Mouse (Mus musculus): ENCODE results near the gene Crhbp. TPM values are rescaled to one million over a fixed set of nuclear protein-coding genes. Genes with fewer than 3 reads are reported as not detected.
A peak's percentile ranks its signal among the peaks of the same experiment; 100 is the strongest.

The Crhbp gene
- polyA plus RNA-seq, 1 experiment from 2014 or later: not detected

GRCm38 (mm10) chr13:95450636-95451210 lies 6.0 kb upstream of the Crhbp start:
- no peak overlapping the region for H3K9ac ChIP-seq
- H3K4me2 ChIP-seq: no peak overlapping the region
- no peak overlapping the region for H3K4me3 ChIP-seq (replicated peaks)
- H3K27ac ChIP-seq: no peak overlapping the region
- H3K27me3 ChIP-seq: peaks cover 12% of the 10 kb centered on the region
- WGBS (ENCODE audit: insufficient replicate concordance): 85% methylated on average over 9 of the region's 9 CpGs
- no peaks in the 10 kb centered on the region for H3K36me3 ChIP-seq
- DNase-seq: no peak
- no peak for ATAC-seq (ENCODE audit: low read depth)
- H3K4me1 ChIP-seq (replicated peaks): no peaks in the 10 kb centered on the region
- no peaks in the 10 kb centered on the region for H3K9me3 ChIP-seq (replicated peaks)

- whole genome bisulfite sequencing (ENCODE audit: insufficient replicate concordance): 20% methylated on average over 3 of the region's 3 CpGs
- Histone ChIP-seq H3K9me3 (replicated peaks) (no peaks in the 10 kb centered on the region), H3K4me2 (no peak overlapping the region)
These were observed 5.0 kb upstream of the Crhbp start for GRCm38 (mm10) chr13:95449730-95450129.

GRCm38 (mm10) chr13:95444291-95444690 lies 433 bp downstream of the Crhbp start:
- WGBS (ENCODE audit: insufficient replicate concordance): 19% methylated on average over 7 of the region's 7 CpGs
- no peak overlapping the region for H3K9ac ChIP-seq
- ATAC-seq (ENCODE audit: low read depth): no peak
- no peak for DNase-seq
- H3K9me3 ChIP-seq (replicated peaks): no peaks in the 10 kb centered on the region
- H3K27me3 ChIP-seq: peaks cover 59% of the 10 kb centered on the region
- H3K4me3 ChIP-seq (replicated peaks): no peak overlapping the region
- H3K27ac ChIP-seq: no peak overlapping the region
- no peak overlapping the region for H3K4me2 ChIP-seq
- no peaks in the 10 kb centered on the region for H3K36me3 ChIP-seq
- no peaks in the 10 kb centered on the region for H3K4me1 ChIP-seq (replicated peaks)

More at GRCm38 (mm10) chr13:95449730-95450129, 5.0 kb upstream of the Crhbp start:
- Histone ChIP-seq H3K4me1 (replicated peaks) (no peaks in the 10 kb centered on the region), H3K27ac (no peak overlapping the region), H3K36me3 (no peaks in the 10 kb centered on the region), H3K9ac (no peak overlapping the region), H3K27me3 (peaks cover 22% of the 10 kb centered on the region), H3K4me3 (replicated peaks) (no peak overlapping the region)
- DNase-seq (no peak), ATAC-seq (ENCODE audit: low read depth) (no peak)

GRCm38 (mm10) chr13:95443376-95444233 lies 1.1 kb downstream of the Crhbp start:
- no peak for DNase-seq
- ATAC-seq (ENCODE audit: low read depth): no peak
- Histone ChIP-seq H3K27me3 (peaks cover 59% of the 10 kb centered on the region), H3K27ac (no peak overlapping the region), H3K4me3 (replicated peaks) (peak overlapping the region; percentile 30; the same call in 1 of the 2 replicates), H3K4me1 (replicated peaks) (no peaks in the 10 kb centered on the region), H3K4me2 (peak overlapping the region; percentile 41), H3K9ac (no peak overlapping the region), H3K36me3 (no peaks in the 10 kb centered on the region), H3K9me3 (replicated peaks) (no peaks in the 10 kb centered on the region)
- 5% methylated on average over 46 of the region's 46 CpGs for WGBS (ENCODE audit: insufficient replicate concordance)

- no peaks in the 10 kb centered on the region for H3K36me3 ChIP-seq
- H3K4me3 ChIP-seq (replicated peaks): no peak overlapping the region
- H3K9me3 ChIP-seq (replicated peaks): no peaks in the 10 kb centered on the region
- H3K9ac ChIP-seq: no peak overlapping the region
- H3K4me2 ChIP-seq: no peak overlapping the region
- DNase-seq (no peak), ATAC-seq (ENCODE audit: low read depth) (no peak)
- H3K27ac ChIP-seq: no peak overlapping the region
- peaks cover 61% of the 10 kb centered on the region for H3K27me3 ChIP-seq
- no peaks in the 10 kb centered on the region for H3K4me1 ChIP-seq (replicated peaks)
- 31% methylated on average over 4 of the region's 4 CpGs for WGBS (ENCODE audit: insufficient replicate concordance)
These were observed 1.8 kb downstream of the Crhbp start for GRCm38 (mm10) chr13:95442901-95443300.

- WGBS (ENCODE audit: insufficient replicate concordance): 42% methylated on average over 5 of the region's 5 CpGs
- H3K27me3 ChIP-seq: peaks cover 41% of the 10 kb centered on the region
- ATAC-seq (ENCODE audit: low read depth): no peak
- no peak overlapping the region for H3K27ac ChIP-seq
- no peak overlapping the region for H3K9ac ChIP-seq
- no peaks in the 10 kb centered on the region for H3K4me1 ChIP-seq (replicated peaks)
- no peaks in the 10 kb centered on the region for H3K36me3 ChIP-seq
- H3K4me3 ChIP-seq (replicated peaks): no peak overlapping the region
- H3K4me2 ChIP-seq: no peak overlapping the region
- no peaks in the 10 kb centered on the region for H3K9me3 ChIP-seq (replicated peaks)
- DNase-seq: no peak
These were observed 5.2 kb downstream of the Crhbp start for GRCm38 (mm10) chr13:95439569-95439968.

GRCm38 (mm10) chr13:95431760-95432159 lies 13.0 kb downstream of the Crhbp start:
- Histone ChIP-seq H3K9me3 (replicated peaks) (no peaks in the 10 kb centered on the region), H3K4me1 (replicated peaks) (no peaks in the 10 kb centered on the region), H3K27me3 (peaks cover 3% of the 10 kb centered on the region; the same call in 1 of the 2 replicates), H3K27ac (no peak overlapping the region), H3K9ac (no peak overlapping the region), H3K4me2 (no peak overlapping the region), H3K36me3 (no peaks in the 10 kb centered on the region), H3K4me3 (replicated peaks) (no peak overlapping the region)
- ATAC-seq (ENCODE audit: low read depth) (no peak), DNase-seq (no peak)
- 69% methylated on average over 10 of the region's 10 CpGs for WGBS (ENCODE audit: insufficient replicate concordance)

GRCm38 (mm10) chr13:95427499-95427898 lies 17.2 kb downstream of the Crhbp start:
- H3K27me3 ChIP-seq: no peaks in the 10 kb centered on the region
- H3K36me3 ChIP-seq: no peaks in the 10 kb centered on the region
- no peak overlapping the region for H3K4me3 ChIP-seq (replicated peaks)
- DNase-seq (no peak), ATAC-seq (ENCODE audit: low read depth) (no peak)
- H3K27ac ChIP-seq: no peak overlapping the region
- no peak overlapping the region for H3K4me2 ChIP-seq
- no peaks in the 10 kb centered on the region for H3K4me1 ChIP-seq (replicated peaks)
- 55% methylated on average over 3 of the region's 3 CpGs for WGBS (ENCODE audit: insufficient replicate concordance)
- H3K9ac ChIP-seq: no peak overlapping the region
- H3K9me3 ChIP-seq (replicated peaks): no peaks in the 10 kb centered on the region

- H3K9ac ChIP-seq: no peak overlapping the region
- no peak overlapping the region for H3K4me2 ChIP-seq
- no peaks in the 10 kb centered on the region for H3K36me3 ChIP-seq
- no peaks in the 10 kb centered on the region for H3K4me1 ChIP-seq (replicated peaks)
- no peaks in the 10 kb centered on the region for H3K9me3 ChIP-seq (replicated peaks)
- DNase-seq (no peak), ATAC-seq (ENCODE audit: low read depth) (no peak)
- no peak overlapping the region for H3K27ac ChIP-seq
- no peak overlapping the region for H3K4me3 ChIP-seq (replicated peaks)
- 68% methylated on average over 6 of the region's 6 CpGs for WGBS (ENCODE audit: insufficient replicate concordance)
- no peaks in the 10 kb centered on the region for H3K27me3 ChIP-seq
These were observed 18.3 kb downstream of the Crhbp start for GRCm38 (mm10) chr13:95426421-95426820.

GRCm38 (mm10) chr13:95425484-95425883 lies 19.2 kb downstream of the Crhbp start:
- Histone ChIP-seq H3K4me1 (replicated peaks) (no peaks in the 10 kb centered on the region), H3K27me3 (no peaks in the 10 kb centered on the region), H3K9ac (no peak overlapping the region), H3K9me3 (replicated peaks) (no peaks in the 10 kb centered on the region), H3K4me3 (replicated peaks) (no peak overlapping the region), H3K27ac (no peak overlapping the region), H3K36me3 (no peaks in the 10 kb centered on the region), H3K4me2 (no peak overlapping the region)
- WGBS (ENCODE audit: insufficient replicate concordance): 51% methylated on average over 6 of the region's 6 CpGs
- DNase-seq (no peak), ATAC-seq (ENCODE audit: low read depth) (no peak)

- Histone ChIP-seq H3K36me3 (no peaks in the 10 kb centered on the region), H3K4me2 (no peak overlapping the region), H3K9ac (no peak overlapping the region), H3K4me1 (replicated peaks) (no peaks in the 10 kb centered on the region), H3K9me3 (replicated peaks) (no peaks in the 10 kb centered on the region), H3K4me3 (replicated peaks) (no peak overlapping the region), H3K27me3 (no peaks in the 10 kb centered on the region), H3K27ac (no peak overlapping the region)
- DNase-seq (no peak), ATAC-seq (ENCODE audit: low read depth) (no peak)
- 61% methylated on average over 7 of the region's 7 CpGs for WGBS (ENCODE audit: insufficient replicate concordance)
These were observed 19.8 kb downstream of the Crhbp start for GRCm38 (mm10) chr13:95424932-95425331.

All from liver, embryonic 13.5 days (tissue).